Mouse (Mus musculus) G1E (cell line): Measurements from ENCODE around the gene S100a4. TPM values are rescaled to one million over a fixed set of nuclear protein-coding genes. Genes with fewer than 3 reads are reported as not detected.

Source experiments
- ATAC-seq: 2 replicates; pipeline ENCODE4 v1.8.0; 2016; ENCODE audit warnings: mild to moderate bottlenecking; ENCODE audit not compliant: insufficient number of reproducible peaks, poor library complexity, low FRiP score, severe bottlenecking; ENCODE audit errors: extremely low read depth
- DNase-seq: peaks from one replicate; pipeline ENCODE4 v3.0.0; 2012; ENCODE audit warnings: low spot score
- H3K27me3 ChIP-seq: 2 replicates; pipeline ENCODE4 v1.6.1; 2012; ENCODE audit warnings: mild to moderate bottlenecking, low read length, inconsistent platforms; ENCODE audit not compliant: insufficient read depth
- H3K36me3 ChIP-seq: replicated peaks from 2 replicates; pipeline ENCODE3; 2012; ENCODE audit warnings: mild to moderate bottlenecking, inconsistent platforms
- H3K4me1 ChIP-seq: 2 replicates; pipeline ENCODE4 v1.6.1; 2012; ENCODE audit warnings: low read depth, low read length, inconsistent platforms, mixed read lengths; ENCODE audit not compliant: insufficient read depth
- H3K4me3 ChIP-seq: 2 replicates; pipeline ENCODE4 v1.5.1; 2012; ENCODE audit warnings: low read depth, mild to moderate bottlenecking, inconsistent platforms, low read length, moderate library complexity, mixed read lengths
- H3K9me3 ChIP-seq: replicated peaks from 2 replicates; pipeline ENCODE4 v1.6.1; 2012; ENCODE audit warnings: inconsistent platforms
- CTCF ChIP-seq: IDR thresholded peaks from 2 replicates; pipeline ENCODE4 v1.5.1; 2012; ENCODE audit warnings: low read depth, low read length, inconsistent platforms, mixed read lengths
- GATA1 ChIP-seq: IDR thresholded peaks from 2 replicates; pipeline ENCODE4 v1.6.1; 2012; ENCODE audit warnings: borderline replicate concordance, low read length, inconsistent platforms, mixed read lengths
- GATA2 ChIP-seq: IDR thresholded peaks from 2 replicates; pipeline ENCODE4 v1.6.1; 2012; ENCODE audit warnings: low read depth, low read length, inconsistent platforms, borderline replicate concordance
- POLR2AphosphoS5 ChIP-seq: IDR thresholded peaks from 2 replicates; pipeline ENCODE4 v1.6.1; 2012; ENCODE audit warnings: low read depth, low read length, inconsistent platforms; ENCODE audit not compliant: insufficient replicate concordance
- TAL1 ChIP-seq: conservative IDR thresholded peaks from 2 replicates; pipeline ENCODE4 v1.6.1; 2012; ENCODE audit warnings: low read depth, low read length, inconsistent platforms, mixed read lengths
- polyA plus RNA-seq: library from polyadenylated mRNA; stranded (reverse); fragments of >175 nt; gene quantifications from 2 replicates; pipeline ENCODE4 v1.2.3, GENCODE M21; 2012
- total RNA-seq, 2 experiments: library from RNA; stranded (forward) in 1 of 2; stranded (reverse) in 1 of 2; fragments of 200-1000 nt in 1 of 2; fragments of >200 nt in 1 of 2; fragmentation: Nextera tagmentation in 1 of 2; gene quantifications; 2 replicates each; pipeline ENCODE4 v1.2.3; 2014 to 2017

S100a4 gene
- total and polyA plus RNA-seq, 3 experiments = not detected

DNA sequence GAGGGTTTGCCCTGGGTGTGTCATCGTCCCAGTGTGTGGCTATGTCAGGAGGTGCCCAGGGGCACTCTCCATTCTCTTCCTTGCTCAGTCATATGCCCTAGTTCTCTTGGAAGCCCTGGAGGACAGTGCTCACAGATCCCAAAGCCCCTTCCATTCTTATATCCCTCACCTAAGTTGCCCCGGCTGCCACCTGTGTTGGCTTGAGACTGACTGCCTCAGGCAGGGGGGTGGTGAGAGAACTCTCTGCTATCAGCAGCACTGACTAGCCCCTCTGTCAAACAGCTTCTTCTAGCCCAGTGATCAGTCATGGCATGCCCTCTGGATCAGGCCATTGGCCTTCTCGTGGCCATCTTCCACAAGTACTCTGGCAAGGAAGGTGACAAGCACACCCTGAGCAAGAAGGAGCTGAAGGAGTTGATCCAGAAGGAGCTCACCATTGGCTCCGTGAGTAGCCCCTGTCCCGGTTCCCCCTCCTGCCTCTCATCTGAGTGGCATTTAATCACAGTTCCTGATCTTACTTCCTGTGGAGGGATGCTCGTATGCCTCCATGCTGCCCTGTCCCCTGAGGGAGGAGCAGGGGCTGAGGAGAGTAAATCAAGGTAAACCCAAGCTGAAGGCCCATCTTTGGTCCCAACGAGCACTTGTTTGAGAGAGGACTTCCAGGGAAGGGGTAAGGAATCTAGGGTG is 10.0 kb downstream of the S100a4 start:
- TF ChIP-seq POLR2AphosphoS5 (no peak), GATA2 (no peak), GATA1 (no peak)

GRCm38 (mm10) chr3:90614148-90614530 is 10.6 kb downstream of the S100a4 start:
- H3K9me3 ChIP-seq = no peaks in the 10 kb centered on the region
- TF ChIP-seq TAL1 (no peak), CTCF (no peak), GATA2 (no peak), POLR2AphosphoS5 (no peak), GATA1 (no peak)
- peaks cover 13% of the 10 kb centered on the region for H3K27me3 ChIP-seq
- no peak for ATAC-seq
- no peaks in the 10 kb centered on the region for H3K36me3 ChIP-seq
- H3K4me3 ChIP-seq = no peak overlapping the region
- peaks cover 4% of the 10 kb centered on the region for H3K4me1 ChIP-seq
- DNase-seq = no peak

More for the DNA sequence above, 10.0 kb downstream of the S100a4 start:
- peaks cover 15% of the 10 kb centered on the region for H3K27me3 ChIP-seq
- DNase-seq = no peak
- H3K9me3 ChIP-seq = no peaks in the 10 kb centered on the region
- peaks cover 4% of the 10 kb centered on the region for H3K4me1 ChIP-seq
- H3K36me3 ChIP-seq = no peaks in the 10 kb centered on the region
- no peak for ATAC-seq
- H3K4me3 ChIP-seq = no peak overlapping the region

- no peaks in the 10 kb centered on the region for H3K9me3 ChIP-seq
- no peak for TF ChIP-seq POLR2AphosphoS5
- TF ChIP-seq CTCF = no peak
- no peak for TF ChIP-seq GATA2
- TF ChIP-seq GATA1 = no peak
- TF ChIP-seq TAL1 = no peak
- ATAC-seq (no peak), DNase-seq (no peak)
- H3K27me3 ChIP-seq = peaks cover 13% of the 10 kb centered on the region
- H3K36me3 ChIP-seq = no peaks in the 10 kb centered on the region
- no peak overlapping the region for H3K4me3 ChIP-seq
- H3K4me1 ChIP-seq = peaks cover 4% of the 10 kb centered on the region
Measured at GRCm38 (mm10) chr3:90614611-90615251, 11.2 kb downstream of the S100a4 start.

DNA sequence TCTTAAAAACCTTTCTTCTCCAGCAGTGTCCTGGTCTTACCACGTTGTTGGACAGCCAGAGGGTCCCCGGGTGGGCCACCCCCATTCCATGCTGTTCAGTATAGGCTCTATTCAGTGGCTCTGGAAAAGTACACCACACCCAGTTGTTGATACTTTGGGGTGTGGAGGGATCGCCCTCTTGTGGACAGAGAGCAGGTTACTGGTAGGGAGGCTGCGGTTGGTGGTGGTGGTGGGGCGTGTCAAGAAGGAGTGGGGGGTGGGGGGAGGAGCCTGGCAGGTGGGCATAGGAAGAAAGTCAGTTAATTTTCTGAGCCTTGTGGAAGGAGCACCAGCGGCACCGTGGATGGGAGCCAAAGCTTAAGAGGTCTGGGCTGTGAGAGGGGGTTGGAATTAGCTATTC is 11.8 kb downstream of the S100a4 start:
- no peaks in the 10 kb centered on the region for H3K9me3 ChIP-seq
- H3K36me3 ChIP-seq = no peaks in the 10 kb centered on the region
- TF ChIP-seq POLR2AphosphoS5 (no peak), GATA1 (no peak), TAL1 (no peak), GATA2 (no peak), CTCF (no peak)
- H3K4me3 ChIP-seq = no peak overlapping the region
- DNase-seq = peak; percentile 39
- H3K27me3 ChIP-seq = peaks cover 13% of the 10 kb centered on the region
- no peak for ATAC-seq
- peaks cover 4% of the 10 kb centered on the region for H3K4me1 ChIP-seq

- H3K36me3 ChIP-seq = no peaks in the 10 kb centered on the region
- TF ChIP-seq POLR2AphosphoS5 (no peak), CTCF (no peak), GATA2 (no peak), GATA1 (no peak), TAL1 (no peak)
- no peak overlapping the region for H3K4me3 ChIP-seq
- no peaks in the 10 kb centered on the region for H3K9me3 ChIP-seq
- ATAC-seq = no peak
- DNase-seq = no peak
- H3K27me3 ChIP-seq = peaks cover 13% of the 10 kb centered on the region
- peaks cover 4% of the 10 kb centered on the region for H3K4me1 ChIP-seq
Measured at GRCm38 (mm10) chr3:90615911-90616310, 12.3 kb downstream of the S100a4 start.

DNA sequence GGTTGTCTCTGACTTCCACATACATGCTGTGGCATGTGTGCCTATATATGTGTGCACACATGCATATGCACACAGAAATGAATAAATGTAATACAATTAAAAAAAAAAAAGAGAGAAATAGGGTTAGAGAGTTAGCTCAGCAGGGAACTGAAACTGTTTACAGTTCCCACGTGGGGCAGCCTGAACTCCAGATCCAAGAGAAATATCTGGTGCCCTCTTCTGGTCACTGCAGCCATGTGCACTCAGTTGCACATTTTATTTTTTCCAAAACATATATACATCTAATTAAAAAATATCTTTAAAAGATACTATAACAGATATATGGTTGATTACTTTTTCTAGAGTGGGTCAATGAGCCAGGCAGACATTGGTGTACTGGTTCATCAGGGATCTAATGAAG is 14.0 kb downstream of the S100a4 start:
- TF ChIP-seq GATA2 (no peak), TAL1 (no peak), POLR2AphosphoS5 (no peak), CTCF (no peak), GATA1 (no peak)
- Histone ChIP-seq H3K4me3 (no peak overlapping the region), H3K27me3 (peaks cover 13% of the 10 kb centered on the region), H3K9me3 (no peaks in the 10 kb centered on the region), H3K36me3 (no peaks in the 10 kb centered on the region), H3K4me1 (peaks cover 4% of the 10 kb centered on the region)
- DNase-seq (no peak), ATAC-seq (no peak)
